Mouse (Mus musculus): ENCODE data around the gene Dnajc30.

DNA sequence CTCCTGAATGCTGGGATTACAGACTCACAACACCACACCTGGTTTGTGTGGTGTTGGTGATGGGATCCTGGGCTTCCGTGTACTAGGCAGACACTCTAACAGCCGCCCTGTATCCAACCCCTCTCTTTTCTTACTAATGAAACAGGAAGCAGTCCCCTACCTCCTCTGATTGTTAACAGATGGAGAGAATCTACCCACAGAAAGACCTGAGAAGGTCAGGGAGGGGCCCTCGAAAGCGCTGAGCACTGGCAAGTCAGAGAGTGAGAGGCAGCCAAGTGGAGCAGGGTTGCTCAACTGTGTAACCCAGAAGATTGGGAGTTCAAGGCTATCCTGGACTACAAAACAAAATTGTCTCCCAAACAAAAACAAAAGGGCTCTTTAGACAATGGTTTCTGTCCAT is 22.9 kb downstream of the Dnajc30 start:
- no peak for TF ChIP-seq POLR2A (IDR thresholded peaks at IDR 0.05; ENCODE audit: borderline replicate concordance, extremely low read depth, low read depth, low read length)
- no peak for TF ChIP-seq CTCF (IDR thresholded peaks at IDR 0.05; ENCODE audit: insufficient read depth, low read length)
